Mouse (Mus musculus): Measurements from ENCODE around the gene Qdpr.

The Qdpr gene

DNA sequence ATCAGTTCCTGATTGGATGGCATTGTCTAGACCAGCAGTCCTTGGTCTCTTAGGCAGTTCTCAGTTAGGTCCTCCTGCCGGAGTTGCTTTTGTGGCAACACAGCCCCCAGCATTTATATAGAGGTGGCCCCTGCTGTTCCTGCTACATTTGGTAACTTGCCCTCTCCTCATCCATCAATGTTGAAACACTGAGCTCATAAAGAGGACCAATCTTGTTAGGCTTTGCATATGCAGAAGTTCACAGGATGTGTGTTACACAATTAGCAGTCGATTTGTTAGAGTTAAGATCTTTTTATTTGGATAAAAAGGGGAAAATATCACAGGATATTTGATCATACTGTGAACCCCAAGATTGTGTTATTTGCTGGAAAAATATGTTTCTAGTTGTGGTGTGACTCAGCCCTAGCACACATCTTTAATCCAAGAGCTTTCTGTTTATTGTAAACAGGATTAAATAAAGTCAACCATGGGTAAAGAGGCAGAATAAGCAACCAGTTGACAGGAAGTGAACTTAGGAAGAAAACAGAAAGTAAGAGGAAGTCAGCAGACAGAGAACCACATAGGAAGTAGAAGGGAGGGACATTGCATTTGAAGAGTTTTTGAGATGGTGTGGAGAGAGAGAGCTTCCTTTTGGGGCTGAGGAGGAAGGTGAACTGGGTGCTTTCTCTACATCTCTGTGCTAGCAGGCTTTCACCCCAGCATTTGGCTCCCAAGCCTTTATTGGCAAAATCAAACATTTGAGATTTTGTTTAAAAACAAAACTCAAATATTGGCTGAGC, 65.8 kb downstream of the Qdpr start:
- no peak for DNase-seq (ENCODE audit: low read depth, low spot score)

Measured in mesoderm, embryonic 11.5 days (tissue).